Mouse (Mus musculus) liver, embryonic 15.5 days (tissue): ENCODE measurements around the gene Trpc4ap. TPM values are rescaled to one million over a fixed set of nuclear protein-coding genes. Genes with fewer than 3 reads are reported as not detected.
A peak's percentile ranks its signal among the peaks of the same experiment; 100 is the strongest.
"Not testable (repeated sequence)": the region's sequence is repeated elsewhere in the genome, so short reads cannot be mapped to it uniquely, and the experiment has no call there.

Experiments used
- ATAC-seq: fragments of 200-750 bp; cut with Nextera tagmentation; 2 replicates; pipeline ENCODE4 v1.8.0; 2017; ENCODE audit warnings: moderate number of reproducible peaks, mild to moderate bottlenecking, moderate library complexity; ENCODE audit not compliant: insufficient read depth
- H3K27ac ChIP-seq: fragments of 300-500 bp; sonication (generic); replicated peaks from 2 replicates; pipeline ENCODE4 v1.5.1; 2015; ENCODE audit warnings: mild to moderate bottlenecking, inconsistent platforms
- H3K27me3 ChIP-seq: fragments of 300-500 bp; sonication (generic); 2 replicates; pipeline ENCODE4 v1.6.1; 2015; ENCODE audit warnings: mild to moderate bottlenecking, inconsistent platforms
- H3K36me3 ChIP-seq: fragments of 300-500 bp; sonication (generic); replicated peaks from 2 replicates; pipeline ENCODE4 v1.6.1; 2015; ENCODE audit warnings: moderate library complexity, mild to moderate bottlenecking, inconsistent platforms
- H3K4me1 ChIP-seq: fragments of 300-500 bp; sonication (generic); replicated peaks from 2 replicates; pipeline ENCODE4 v1.6.1; 2015; ENCODE audit warnings: inconsistent platforms
- H3K4me2 ChIP-seq: fragments of 300-500 bp; sonication (generic); 2 replicates; pipeline ENCODE4 v1.6.1; 2015; ENCODE audit warnings: moderate library complexity, mild to moderate bottlenecking, inconsistent platforms
- H3K4me3 ChIP-seq: fragments of 300-500 bp; sonication (generic); replicated peaks from 2 replicates; pipeline ENCODE4 v1.5.1; 2015; ENCODE audit warnings: mild to moderate bottlenecking, inconsistent platforms
- H3K9ac ChIP-seq: fragments of 300-500 bp; sonication (generic); 2 replicates; pipeline ENCODE4 v1.6.1; 2015; ENCODE audit warnings: moderate library complexity, mild to moderate bottlenecking, inconsistent platforms
- H3K9me3 ChIP-seq: fragments of 300-500 bp; sonication (generic); replicated peaks from 2 replicates; pipeline ENCODE4 v1.6.1; 2016; ENCODE audit warnings: inconsistent platforms
- WGBS: fragments of 180-500 bp; shearing (Covaris S2); methylation state at CpG from one replicate; pipeline ENCODE4 v1.1.7; 2015; ENCODE audit warnings: mixed read lengths; ENCODE audit not compliant: insufficient replicate concordance; 5-methylcytosine and 5-hydroxymethylcytosine counted together
- polyA plus RNA-seq: library from polyadenylated mRNA; unstranded; fragments of >200 nt; fragmentation: Nextera tagmentation; extraction: Ambion mirVana; gene quantifications from 2 replicates; pipeline ENCODE4 v1.2.1, GENCODE M21; 2015

Trpc4ap gene
- polyA plus RNA-seq, 1 experiment from 2014 or later = 51.4 TPM

- peaks cover 22% of the 10 kb centered on the region; the same call in 1 of the 2 replicates for H3K36me3 ChIP-seq
- H3K9ac ChIP-seq = no peak overlapping the region
- H3K4me2 ChIP-seq = no peak overlapping the region
- ATAC-seq = no peak
- no peaks in the 10 kb centered on the region for H3K9me3 ChIP-seq
- H3K4me3 ChIP-seq = no peak overlapping the region
- no peak overlapping the region for H3K27ac ChIP-seq
- WGBS = 56% methylated on average over 5 of the region's 5 CpGs
- H3K27me3 ChIP-seq = no peaks in the 10 kb centered on the region
- no peaks in the 10 kb centered on the region for H3K4me1 ChIP-seq
Observed at GRCm38 (mm10) chr2:155720585-155720984, 28.4 kb upstream of the Trpc4ap start.

GRCm38 (mm10) chr2:155717082-155717990 is 25.2 kb upstream of the Trpc4ap start:
- no peaks in the 10 kb centered on the region for H3K27me3 ChIP-seq
- peaks cover 40% of the 10 kb centered on the region; the same call in 1 of the 2 replicates for H3K36me3 ChIP-seq
- no peak for ATAC-seq
- H3K4me3 ChIP-seq = no peak overlapping the region
- no peak overlapping the region for H3K4me2 ChIP-seq
- 75% methylated on average over 12 of the region's 12 CpGs for WGBS
- H3K9ac ChIP-seq = no peak overlapping the region
- no peaks in the 10 kb centered on the region for H3K4me1 ChIP-seq
- H3K9me3 ChIP-seq = no peaks in the 10 kb centered on the region
- no peak overlapping the region for H3K27ac ChIP-seq

GRCm38 (mm10) chr2:155710557-155710956 is 18.4 kb upstream of the Trpc4ap start:
- Histone ChIP-seq H3K27me3 (no peaks in the 10 kb centered on the region), H3K9ac (no peak overlapping the region), H3K4me2 (no peak overlapping the region), H3K4me3 (no peak overlapping the region), H3K36me3 (peaks cover 60% of the 10 kb centered on the region), H3K27ac (no peak overlapping the region), H3K9me3 (no peaks in the 10 kb centered on the region), H3K4me1 (no peaks in the 10 kb centered on the region)
- ATAC-seq = no peak
- WGBS = 54% methylated on average over 11 of the region's 11 CpGs

GRCm38 (mm10) chr2:155707251-155707650 is 15.1 kb upstream of the Trpc4ap start:
- no peaks in the 10 kb centered on the region for H3K9me3 ChIP-seq
- H3K36me3 ChIP-seq = peaks cover 54% of the 10 kb centered on the region
- H3K27ac ChIP-seq = no peak overlapping the region
- H3K9ac ChIP-seq = no peak overlapping the region
- no peaks in the 10 kb centered on the region for H3K27me3 ChIP-seq
- no peak for ATAC-seq
- WGBS = 74% methylated on average over 4 of the region's 4 CpGs
- no peak overlapping the region for H3K4me3 ChIP-seq
- no peak overlapping the region for H3K4me2 ChIP-seq
- H3K4me1 ChIP-seq = no peaks in the 10 kb centered on the region

- H3K9me3 ChIP-seq = no peaks in the 10 kb centered on the region
- ATAC-seq = no peak
- H3K36me3 ChIP-seq = peaks cover 31% of the 10 kb centered on the region
- H3K9ac ChIP-seq = no peak overlapping the region
- no peak overlapping the region for H3K4me2 ChIP-seq
- H3K27ac ChIP-seq = no peak overlapping the region
- H3K27me3 ChIP-seq = no peaks in the 10 kb centered on the region
- 67% methylated on average over 4 of the region's 4 CpGs for WGBS
- H3K4me1 ChIP-seq = no peaks in the 10 kb centered on the region
- H3K4me3 ChIP-seq = no peak overlapping the region
Observed at GRCm38 (mm10) chr2:155703630-155704029, 11.4 kb upstream of the Trpc4ap start.

- Histone ChIP-seq H3K9me3 (no peaks in the 10 kb centered on the region), H3K27ac (no peak overlapping the region), H3K4me3 (no peak overlapping the region), H3K36me3 (peaks cover 19% of the 10 kb centered on the region), H3K4me2 (no peak overlapping the region), H3K27me3 (no peaks in the 10 kb centered on the region), H3K4me1 (peaks cover 2% of the 10 kb centered on the region; the same call in 1 of the 2 replicates), H3K9ac (no peak overlapping the region)
- 82% methylated on average over 19 of the region's 19 CpGs for WGBS
- ATAC-seq = no peak
Observed at GRCm38 (mm10) chr2:155701399-155701919, 9.3 kb upstream of the Trpc4ap start.

GRCm38 (mm10) chr2:155698443-155698842 is 6.3 kb upstream of the Trpc4ap start:
- not testable (repeated sequence) for H3K27me3 ChIP-seq, ATAC-seq, H3K36me3 ChIP-seq, H3K9me3 ChIP-seq, H3K4me2 ChIP-seq, H3K4me3 ChIP-seq, H3K27ac ChIP-seq, H3K9ac ChIP-seq, H3K4me1 ChIP-seq
- 74% methylated on average over 6 of the region's 6 CpGs for WGBS

GRCm38 (mm10) chr2:155696851-155697250 is 4.7 kb upstream of the Trpc4ap start:
- peaks cover 2% of the 10 kb centered on the region; the same call in 1 of the 2 replicates for H3K4me1 ChIP-seq
- H3K27me3 ChIP-seq = no peaks in the 10 kb centered on the region
- WGBS = 47% methylated on average over 7 of the region's 7 CpGs
- no peak overlapping the region for H3K27ac ChIP-seq
- H3K4me3 ChIP-seq = no peak overlapping the region
- no peaks in the 10 kb centered on the region for H3K36me3 ChIP-seq
- ATAC-seq = no peak
- no peak overlapping the region for H3K9ac ChIP-seq
- H3K4me2 ChIP-seq = no peak overlapping the region
- no peaks in the 10 kb centered on the region for H3K9me3 ChIP-seq

GRCm38 (mm10) chr2:155696091-155696558 is 3.9 kb upstream of the Trpc4ap start:
- no peak overlapping the region for H3K9ac ChIP-seq
- ATAC-seq = no peak
- H3K4me3 ChIP-seq = no peak overlapping the region
- no peaks in the 10 kb centered on the region for H3K36me3 ChIP-seq
- H3K9me3 ChIP-seq = no peaks in the 10 kb centered on the region
- H3K4me2 ChIP-seq = peak overlapping the region; percentile 9; the same call in 1 of the 2 replicates
- no peak overlapping the region for H3K27ac ChIP-seq
- 8% methylated on average over 7 of the region's 7 CpGs for WGBS
- H3K4me1 ChIP-seq = peaks cover 10% of the 10 kb centered on the region
- H3K27me3 ChIP-seq = no peaks in the 10 kb centered on the region

GRCm38 (mm10) chr2:155695316-155695715 is 3.1 kb upstream of the Trpc4ap start:
- H3K27me3 ChIP-seq = no peaks in the 10 kb centered on the region
- no peaks in the 10 kb centered on the region for H3K9me3 ChIP-seq
- no peaks in the 10 kb centered on the region for H3K36me3 ChIP-seq
- peaks cover 18% of the 10 kb centered on the region for H3K4me1 ChIP-seq
- WGBS = 58% methylated on average over 3 of the region's 3 CpGs
- ATAC-seq = no peak
- no peak overlapping the region for H3K4me3 ChIP-seq
- H3K27ac ChIP-seq = no peak overlapping the region
- no peak overlapping the region for H3K4me2 ChIP-seq
- H3K9ac ChIP-seq = no peak overlapping the region

GRCm38 (mm10) chr2:155694564-155694963 is 2.4 kb upstream of the Trpc4ap start:
- H3K4me2 ChIP-seq = no peak overlapping the region
- H3K9ac ChIP-seq = no peak overlapping the region
- no peaks in the 10 kb centered on the region for H3K27me3 ChIP-seq
- no peaks in the 10 kb centered on the region for H3K36me3 ChIP-seq
- no peak overlapping the region for H3K4me3 ChIP-seq
- H3K27ac ChIP-seq = no peak overlapping the region
- peaks cover 22% of the 10 kb centered on the region for H3K4me1 ChIP-seq
- ATAC-seq = no peak
- no peaks in the 10 kb centered on the region for H3K9me3 ChIP-seq
- WGBS = 51% methylated on average over 2 of the region's 2 CpGs
